Mouse (Mus musculus) liver, adult 2 months (tissue): ENCODE data around the gene Rp9.

Source experiments
- CTCF ChIP-seq: fragments of 200-500 bp; IDR thresholded peaks from 2 replicates; pipeline ENCODE4 v1.5.1; 2011; ENCODE audit warnings: low read depth, low read length, control low read depth
- POLR2A ChIP-seq: fragments of 200-500 bp; IDR thresholded peaks from 2 replicates; pipeline ENCODE4 v1.6.1; 2011; ENCODE audit warnings: low read length, control low read depth; ENCODE audit not compliant: insufficient read depth; ENCODE audit errors: extremely low read depth

DNA sequence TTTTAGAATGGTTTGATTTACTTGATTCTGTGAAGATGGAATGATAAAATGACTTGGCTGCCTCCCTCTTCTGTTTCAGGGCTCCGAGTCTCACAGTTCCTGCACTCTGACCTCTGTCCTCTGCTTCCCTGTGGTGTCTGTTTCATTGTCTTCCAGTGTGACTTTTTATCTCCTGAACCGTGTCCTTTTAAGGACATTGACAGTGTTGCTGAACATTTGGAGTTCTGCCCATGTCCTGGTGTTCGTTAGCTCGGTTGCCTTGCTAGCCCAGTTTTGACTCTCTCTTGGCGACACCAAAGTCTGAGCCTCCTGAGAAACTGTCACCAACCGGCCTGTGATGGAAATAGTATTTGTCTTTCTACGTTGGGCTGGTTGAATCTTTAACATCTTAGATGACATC, 49.1 kb downstream of the Rp9 start:
- no peak for TF ChIP-seq CTCF
- no peak for TF ChIP-seq POLR2A
